Mouse (Mus musculus): Measurements from ENCODE around the gene Qpctl.
"Not testable (repeated sequence)": the region's sequence is repeated elsewhere in the genome, so short reads cannot be mapped to it uniquely, and the experiment has no call there.

Gene Qpctl

GRCm38 (mm10) chr7:19162928-19163327, 13.8 kb upstream of the Qpctl start:
- DNase-seq: no peak

GRCm38 (mm10) chr7:19160115-19160514, 11.0 kb upstream of the Qpctl start:
- no peak for DNase-seq

DNA sequence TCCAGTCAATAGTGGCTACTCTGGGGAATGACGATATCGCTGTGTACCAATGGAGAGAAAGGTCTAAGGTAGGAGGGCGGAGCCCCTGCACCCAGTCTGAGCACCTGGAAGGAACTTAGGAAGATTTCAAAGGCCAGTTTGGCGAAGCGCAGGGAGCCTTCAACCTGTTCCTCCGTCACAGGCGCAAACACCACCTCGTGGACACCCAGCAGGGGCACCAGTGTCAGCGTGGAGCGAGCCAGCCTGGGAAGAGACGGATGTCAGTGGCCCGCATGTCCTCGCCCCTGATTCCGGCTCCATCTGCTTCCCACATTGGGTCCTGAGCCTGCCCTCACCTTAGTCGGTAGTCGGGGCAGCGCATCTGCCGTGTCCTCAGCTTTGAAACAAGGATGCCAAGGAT, 10.3 kb upstream of the Qpctl start:
- no peak for DNase-seq

DNA sequence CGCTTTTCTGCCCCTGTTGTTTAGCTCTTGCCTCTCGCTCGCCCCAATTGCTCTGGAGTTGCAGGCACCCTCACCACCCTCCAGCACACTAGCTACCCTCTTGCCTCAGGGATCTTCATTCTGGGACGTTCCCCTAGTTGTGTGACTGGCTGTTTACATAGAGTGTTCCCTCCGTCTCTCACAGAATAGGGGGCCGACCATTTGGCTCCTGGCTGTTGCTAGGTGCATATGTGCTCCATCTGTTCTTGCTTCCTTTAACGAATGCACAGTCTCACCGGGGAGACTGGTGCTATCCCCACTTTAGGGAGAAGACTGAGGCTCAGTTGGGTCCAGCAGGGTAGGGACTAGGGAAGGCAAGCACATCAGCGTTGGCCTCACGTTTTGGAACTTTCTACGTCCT, 9.5 kb upstream of the Qpctl start:
- DNase-seq: no peak

GRCm38 (mm10) chr7:19157160-19157800, 8.2 kb upstream of the Qpctl start:
- DNase-seq: peak; percentile 90

DNA sequence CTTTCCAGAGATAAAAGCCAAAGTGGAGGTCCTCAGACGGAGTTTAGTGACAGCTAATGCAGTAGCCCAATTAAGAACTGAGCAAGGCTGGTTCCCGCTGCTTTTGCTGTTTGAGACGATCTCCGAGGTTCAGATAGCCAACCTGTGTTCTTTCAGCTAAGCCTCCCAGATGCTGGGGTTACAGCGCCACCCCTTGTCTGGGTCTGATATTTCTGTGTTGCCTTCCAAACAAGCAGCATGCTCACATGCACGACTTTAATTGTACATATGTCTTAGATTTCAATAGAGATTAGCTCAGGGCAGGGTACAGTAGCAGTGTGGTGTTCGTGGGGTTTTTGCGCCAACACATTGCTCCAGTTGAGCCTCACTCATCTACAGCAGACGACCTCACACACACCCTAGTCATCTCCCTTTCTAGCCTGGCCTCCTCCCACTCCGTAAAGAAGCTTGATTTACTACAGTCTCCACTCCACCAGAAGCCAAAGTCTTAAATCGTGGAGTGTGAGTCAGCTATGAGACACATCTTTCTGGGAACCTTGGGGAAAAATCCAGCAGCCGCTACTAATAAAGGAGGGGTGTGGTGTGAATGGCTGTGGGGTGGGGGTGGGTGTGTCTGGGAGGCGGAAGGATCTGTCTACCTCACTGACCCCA, 6.9 kb upstream of the Qpctl start:
- DNase-seq: no peak

GRCm38 (mm10) chr7:19154796-19155195, 5.7 kb upstream of the Qpctl start:
- no peak for DNase-seq

- DNase-seq: not testable (repeated sequence)
Measured at GRCm38 (mm10) chr7:19151121-19151520, 2.0 kb upstream of the Qpctl start.

GRCm38 (mm10) chr7:19149626-19150025, 535 bp upstream of the Qpctl start, which contains the start of gene Snrpd2:
TSS of gene Snrpd2 (plus strand) at chr7:19149722.
- peak; percentile 96 for DNase-seq

GRCm38 (mm10) chr7:19148180-19148874, 764 bp downstream of the Qpctl start:
- DNase-seq: no peak

- DNase-seq: no peak
Measured at GRCm38 (mm10) chr7:19147497-19148045, 1.5 kb downstream of the Qpctl start.

GRCm38 (mm10) chr7:19146793-19147192, 2.3 kb downstream of the Qpctl start:
- DNase-seq: no peak

DNA sequence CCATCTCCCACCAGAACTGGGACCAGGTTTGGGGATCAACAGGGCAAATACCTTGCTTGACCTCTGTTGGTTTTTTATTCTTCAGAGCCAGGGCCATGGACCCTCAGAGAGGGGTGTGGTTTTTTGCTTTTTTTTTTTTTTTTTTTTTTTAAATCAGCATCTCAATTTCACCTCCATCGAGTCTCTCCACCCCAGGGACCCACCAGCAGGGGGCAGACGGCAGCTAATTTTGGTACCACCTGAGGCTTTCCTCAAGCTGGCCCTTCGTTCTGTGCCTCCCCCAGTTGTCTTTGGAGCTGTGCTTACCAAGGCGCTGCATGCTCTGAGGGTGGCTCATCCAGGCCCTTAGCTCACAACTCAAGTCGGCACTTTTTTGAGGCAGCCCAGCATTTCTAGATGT, 11.7 kb downstream of the Qpctl start:
- no peak for DNase-seq

- peak; percentile 49 for DNase-seq
Measured at GRCm38 (mm10) chr7:19136673-19137334, 12.3 kb downstream of the Qpctl start.

GRCm38 (mm10) chr7:19136168-19136567, 12.9 kb downstream of the Qpctl start:
- DNase-seq: no peak

DNA sequence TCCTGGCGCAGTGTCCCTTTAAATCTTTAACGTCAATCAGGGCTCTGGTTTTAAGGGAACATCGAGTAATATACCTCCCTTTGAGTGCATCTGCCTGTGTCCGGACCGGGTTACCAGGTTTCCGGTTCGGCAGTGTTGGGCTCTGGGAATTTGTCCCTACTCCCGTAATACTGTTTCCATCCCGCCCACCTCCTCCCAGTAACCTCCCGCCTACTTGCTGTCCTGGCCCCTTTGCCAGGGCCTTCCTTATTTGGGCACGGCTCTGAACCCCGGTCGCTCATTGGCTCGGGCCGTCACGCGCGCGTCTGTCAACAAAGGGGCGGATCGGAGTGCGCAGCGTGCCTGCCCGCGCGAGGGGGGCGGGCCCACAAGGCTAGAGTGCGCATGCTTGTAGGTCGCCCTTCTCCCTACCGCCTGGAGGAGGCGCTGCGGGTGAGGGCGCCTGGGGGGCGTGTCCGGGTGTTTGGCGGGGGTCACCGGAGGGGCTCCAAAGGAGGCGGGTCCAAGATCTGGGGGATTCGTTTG, 17.7 kb downstream of the Qpctl start:
- DNase-seq: peak; percentile 99

GRCm38 (mm10) chr7:19130657-19131056, 18.4 kb downstream of the Qpctl start:
- no peak for DNase-seq

DNA sequence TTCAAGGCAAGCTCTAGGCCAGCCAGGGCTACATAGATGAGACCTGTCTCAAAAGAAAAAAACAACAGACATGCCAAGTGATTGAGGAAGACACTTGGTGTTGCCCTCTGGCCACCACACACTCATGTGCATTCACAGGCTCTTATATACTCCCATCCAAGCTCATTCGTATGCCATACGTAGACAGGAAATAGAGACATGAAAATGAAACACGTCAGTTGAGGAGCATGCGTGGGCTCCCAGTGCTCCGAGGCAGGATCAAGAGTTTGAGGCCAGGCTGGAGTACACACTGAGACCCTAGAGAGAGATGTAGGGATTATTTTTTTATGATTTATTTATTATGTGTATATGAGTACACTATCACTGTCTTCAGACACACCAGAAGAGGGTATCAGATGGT, 19.7 kb downstream of the Qpctl start:
- DNase-seq: no peak

GRCm38 (mm10) chr7:19127744-19128143, 21.3 kb downstream of the Qpctl start:
- DNase-seq: no peak

DNA sequence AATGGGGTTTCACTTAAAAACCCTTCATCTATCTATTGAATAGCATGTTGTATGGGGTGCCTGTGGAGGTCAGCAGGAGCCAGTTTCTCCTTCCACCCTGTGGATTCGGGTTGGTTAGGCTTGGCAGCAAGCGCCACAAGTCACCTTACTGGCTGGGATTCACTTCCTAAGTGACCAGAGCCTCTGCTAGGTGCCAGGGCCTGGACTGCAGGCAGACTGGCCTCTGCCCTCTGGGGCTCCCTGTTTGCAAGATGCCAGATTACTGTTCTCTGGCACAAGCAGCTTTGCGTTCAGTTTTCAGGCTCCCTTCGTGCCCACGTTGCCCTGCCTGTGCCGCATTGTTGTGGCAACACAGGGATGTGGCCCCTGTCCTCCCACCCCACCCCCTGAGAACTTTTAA, 24.4 kb downstream of the Qpctl start:
- DNase-seq: no peak

- DNase-seq: no peak
Measured at GRCm38 (mm10) chr7:19121686-19122085, 27.4 kb downstream of the Qpctl start.

DNA sequence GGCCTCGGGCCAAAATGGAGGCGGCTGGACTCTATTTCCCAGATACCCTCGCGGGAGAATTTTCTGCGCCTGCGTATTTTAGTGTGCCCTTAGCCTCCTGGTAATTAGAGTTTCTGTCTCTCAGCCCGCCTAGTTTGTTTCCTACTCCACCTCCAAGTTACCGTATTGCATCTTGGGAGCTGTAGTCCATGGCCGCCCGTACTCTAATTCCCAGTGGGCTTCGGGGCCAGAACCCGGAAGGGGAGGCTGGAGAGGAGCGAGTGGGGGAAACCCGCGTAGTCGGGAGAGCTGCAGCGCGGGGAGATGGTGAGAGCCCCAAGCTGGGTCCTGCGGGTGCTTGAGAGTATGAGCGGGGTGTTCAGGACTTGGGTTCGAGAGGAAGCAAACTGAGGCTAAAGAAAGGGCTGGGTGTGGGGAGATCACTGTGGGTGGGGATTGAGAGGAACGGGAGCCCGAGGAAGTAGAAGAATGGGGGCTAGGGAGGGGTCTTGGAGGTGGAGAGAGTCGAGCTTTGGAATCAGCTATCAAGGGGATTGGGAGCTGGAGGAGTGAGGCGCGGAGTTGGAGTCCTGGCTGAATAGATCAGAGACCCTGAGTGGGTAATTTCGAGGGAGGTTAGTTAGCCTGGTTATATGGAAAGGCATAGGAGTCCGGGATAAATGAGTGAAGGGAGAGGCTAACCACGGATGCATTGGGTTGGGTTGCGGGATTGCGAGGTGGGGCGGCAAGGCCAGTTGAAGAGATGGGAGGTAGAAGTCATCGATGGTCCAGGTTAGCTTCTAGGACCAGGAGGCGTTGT, 29.3 kb downstream of the Qpctl start, which contains the start of gene Fbxo46:
Fbxo46 (plus strand) TSS at position 229 of the 799 bp plus-strand sequence.
- DNase-seq: peak; percentile 97
